Mouse (Mus musculus): Measurements from ENCODE around the gene Col4a4. TPM values are rescaled to one million over a fixed set of nuclear protein-coding genes. Genes with fewer than 3 reads are reported as not detected.

Col4a4 gene
- total and polyA plus RNA-seq, 2 experiments = 0.06 to 0.18 TPM

- Histone ChIP-seq H3K4me3 (ENCODE audit: insufficient read depth, low read depth, low read length) (no peak overlapping the region), H3K36me3 (ENCODE audit: control insufficient read depth, insufficient read depth, low read length) (no peaks in the 10 kb centered on the region; the same call in 1 of the 2 replicates), H3K4me1 (ENCODE audit: control insufficient read depth, insufficient read depth, low read length) (no peaks in the 10 kb centered on the region), H3K9ac (ENCODE audit: low read depth, low read length) (no peak overlapping the region), H3K27me3 (ENCODE audit: control insufficient read depth, insufficient read depth, low read length) (no peaks in the 10 kb centered on the region), H3K79me2 (ENCODE audit: control insufficient read depth, insufficient read depth, low read length) (no peaks in the 10 kb centered on the region), H3K27ac (replicated peaks; ENCODE audit: insufficient read depth, low read depth, low read length) (no peak overlapping the region)
- DNase-seq (ENCODE audit: extremely low read depth, low read depth, low spot score) = no peak
- WGBS = 88% methylated on average over 4 of the region's 4 CpGs
- TF ChIP-seq CTCF (IDR thresholded peaks at IDR 0.05; ENCODE audit: low read depth, low read length) (no peak), POLR2A (IDR thresholded peaks at IDR 0.05; ENCODE audit: extremely low read depth, insufficient read depth, low read length) (no peak)
These were observed 143.1 kb downstream of the Col4a4 start for GRCm38 (mm10) chr1:82443517-82443916.

- Histone ChIP-seq H3K36me3 (ENCODE audit: control insufficient read depth, insufficient read depth, low read length) (peaks cover 1% of the 10 kb centered on the region; the same call in 1 of the 2 replicates), H3K27me3 (ENCODE audit: control insufficient read depth, insufficient read depth, low read length) (no peaks in the 10 kb centered on the region), H3K79me2 (ENCODE audit: control insufficient read depth, insufficient read depth, low read length) (no peaks in the 10 kb centered on the region), H3K4me3 (ENCODE audit: insufficient read depth, low read depth, low read length) (no peak overlapping the region), H3K9ac (ENCODE audit: low read depth, low read length) (no peak overlapping the region), H3K27ac (replicated peaks; ENCODE audit: insufficient read depth, low read depth, low read length) (no peak overlapping the region), H3K4me1 (ENCODE audit: control insufficient read depth, insufficient read depth, low read length) (no peaks in the 10 kb centered on the region)
- DNase-seq (ENCODE audit: extremely low read depth, low read depth, low spot score) = no peak
- TF ChIP-seq CTCF (IDR thresholded peaks at IDR 0.05; ENCODE audit: low read depth, low read length) = no peak
- TF ChIP-seq POLR2A (IDR thresholded peaks at IDR 0.05; ENCODE audit: extremely low read depth, insufficient read depth, low read length) = no peak
- WGBS = 74% methylated on average over 1 of the region's 1 CpGs
These were observed 146.5 kb downstream of the Col4a4 start for GRCm38 (mm10) chr1:82440123-82440522.

- peaks cover 1% of the 10 kb centered on the region; the same call in 1 of the 2 replicates for H3K36me3 ChIP-seq (ENCODE audit: control insufficient read depth, insufficient read depth, low read length)
- H3K79me2 ChIP-seq (ENCODE audit: control insufficient read depth, insufficient read depth, low read length) = no peaks in the 10 kb centered on the region
- 92% methylated on average over 3 of the region's 3 CpGs for WGBS
- H3K27me3 ChIP-seq (ENCODE audit: control insufficient read depth, insufficient read depth, low read length) = no peaks in the 10 kb centered on the region
- no peaks in the 10 kb centered on the region for H3K4me1 ChIP-seq (ENCODE audit: control insufficient read depth, insufficient read depth, low read length)
- H3K27ac ChIP-seq (replicated peaks; ENCODE audit: insufficient read depth, low read depth, low read length) = no peak overlapping the region
- H3K4me3 ChIP-seq (ENCODE audit: insufficient read depth, low read depth, low read length) = no peak overlapping the region
- no peak overlapping the region for H3K9ac ChIP-seq (ENCODE audit: low read depth, low read length)
- TF ChIP-seq POLR2A (IDR thresholded peaks at IDR 0.05; ENCODE audit: extremely low read depth, insufficient read depth, low read length) (no peak), CTCF (IDR thresholded peaks at IDR 0.05; ENCODE audit: low read depth, low read length) (no peak)
- DNase-seq (ENCODE audit: extremely low read depth, low read depth, low spot score) = no peak
These were observed 149.4 kb downstream of the Col4a4 start for GRCm38 (mm10) chr1:82437273-82437672.

- Histone ChIP-seq H3K27ac (replicated peaks; ENCODE audit: insufficient read depth, low read depth, low read length) (no peak overlapping the region), H3K4me1 (ENCODE audit: control insufficient read depth, insufficient read depth, low read length) (no peaks in the 10 kb centered on the region), H3K4me3 (ENCODE audit: insufficient read depth, low read depth, low read length) (no peak overlapping the region), H3K79me2 (ENCODE audit: control insufficient read depth, insufficient read depth, low read length) (no peaks in the 10 kb centered on the region), H3K36me3 (ENCODE audit: control insufficient read depth, insufficient read depth, low read length) (peaks cover 1% of the 10 kb centered on the region; the same call in 1 of the 2 replicates), H3K27me3 (ENCODE audit: control insufficient read depth, insufficient read depth, low read length) (no peaks in the 10 kb centered on the region), H3K9ac (ENCODE audit: low read depth, low read length) (no peak overlapping the region)
- no peak for TF ChIP-seq CTCF (IDR thresholded peaks at IDR 0.05; ENCODE audit: low read depth, low read length)
- TF ChIP-seq POLR2A (IDR thresholded peaks at IDR 0.05; ENCODE audit: extremely low read depth, insufficient read depth, low read length) = no peak
- WGBS = 82% methylated on average over 5 of the region's 5 CpGs
- no peak for DNase-seq (ENCODE audit: extremely low read depth, low read depth, low spot score)
These were observed 153.0 kb downstream of the Col4a4 start for GRCm38 (mm10) chr1:82433649-82434005.

GRCm38 (mm10) chr1:82432919-82433648 is 153.6 kb downstream of the Col4a4 start:
- peak; percentile 9 for DNase-seq (ENCODE audit: extremely low read depth, low read depth, low spot score)
- WGBS = 71% methylated on average over 15 of the region's 15 CpGs

GRCm38 (mm10) chr1:82429061-82429460 is 157.6 kb downstream of the Col4a4 start:
- H3K36me3 ChIP-seq (ENCODE audit: control insufficient read depth, insufficient read depth, low read length) = no peaks in the 10 kb centered on the region
- peak; percentile 74 for DNase-seq (ENCODE audit: extremely low read depth, low read depth, low spot score)

More at GRCm38 (mm10) chr1:82432919-82433648, 153.6 kb downstream of the Col4a4 start:
- H3K9ac ChIP-seq (ENCODE audit: low read depth, low read length) = no peak overlapping the region
- no peaks in the 10 kb centered on the region for H3K27me3 ChIP-seq (ENCODE audit: control insufficient read depth, insufficient read depth, low read length)
- TF ChIP-seq CTCF (IDR thresholded peaks at IDR 0.05; ENCODE audit: low read depth, low read length) (peak; percentile 56), POLR2A (IDR thresholded peaks at IDR 0.05; ENCODE audit: extremely low read depth, insufficient read depth, low read length) (no peak)
- no peak overlapping the region for H3K27ac ChIP-seq (replicated peaks; ENCODE audit: insufficient read depth, low read depth, low read length)
- no peaks in the 10 kb centered on the region for H3K4me1 ChIP-seq (ENCODE audit: control insufficient read depth, insufficient read depth, low read length)
- no peak overlapping the region for H3K4me3 ChIP-seq (ENCODE audit: insufficient read depth, low read depth, low read length)
- H3K36me3 ChIP-seq (ENCODE audit: control insufficient read depth, insufficient read depth, low read length) = peaks cover 1% of the 10 kb centered on the region; the same call in 1 of the 2 replicates
- H3K79me2 ChIP-seq (ENCODE audit: control insufficient read depth, insufficient read depth, low read length) = no peaks in the 10 kb centered on the region

More at GRCm38 (mm10) chr1:82429061-82429460, 157.6 kb downstream of the Col4a4 start:
- Histone ChIP-seq H3K79me2 (ENCODE audit: control insufficient read depth, insufficient read depth, low read length) (no peaks in the 10 kb centered on the region), H3K4me3 (ENCODE audit: insufficient read depth, low read depth, low read length) (no peak overlapping the region), H3K27ac (replicated peaks; ENCODE audit: insufficient read depth, low read depth, low read length) (no peak overlapping the region), H3K4me1 (ENCODE audit: control insufficient read depth, insufficient read depth, low read length) (no peaks in the 10 kb centered on the region), H3K27me3 (ENCODE audit: control insufficient read depth, insufficient read depth, low read length) (no peaks in the 10 kb centered on the region), H3K9ac (ENCODE audit: low read depth, low read length) (no peak overlapping the region)
- no peak for TF ChIP-seq CTCF (IDR thresholded peaks at IDR 0.05; ENCODE audit: low read depth, low read length)
- TF ChIP-seq POLR2A (IDR thresholded peaks at IDR 0.05; ENCODE audit: extremely low read depth, insufficient read depth, low read length) = no peak
- WGBS = 12% methylated on average over 1 of the region's 1 CpGs
